Mouse (Mus musculus) heart, postnatal 14 days (tissue): Measurements from ENCODE around the gene Cnga2. TPM values are rescaled to one million over a fixed set of nuclear protein-coding genes. Genes with fewer than 3 reads are reported as not detected.
A peak's percentile ranks its signal among the peaks of the same experiment; 100 is the strongest.
"Not testable (repeated sequence)": the region's sequence is repeated elsewhere in the genome, so short reads cannot be mapped to it uniquely, and the experiment has no call there.

Experiments
- DNase-seq, 2 experiments: peaks; one replicate each; pipeline ENCODE4 v3.0.0; 2021 to 2022
- intact Hi-C: fragments of 180-260 bp; cut with DNase I; formaldehyde crosslinking; loops from one replicate; pipeline ENCODE4 v1.15.1; 2025
- long read RNA-seq, 2 experiments: library from polyadenylated mRNA; stranded (forward); transcript quantifications; one replicate each; pipeline ENCODE4 v2.0.0; 2021
- total RNA-seq, 2 experiments: library from RNA; stranded (reverse); gene quantifications; 2 replicates each; pipeline ENCODE4 v1.2.3; 2021

Gene Cnga2
- total RNA-seq: under 1 TPM; 0.12 to 0.56 TPM
- long read RNA-seq, experiment 1: 0 reads
- long read RNA-seq, experiment 2: 0 reads

- intact Hi-C loops: no loop called here
- no peak for DNase-seq
These were observed at the start of gene Cnga2 for GRCm38 (mm10) chrX:71991549-71991948. Gene Cnga2, plus strand, starts transcription at chrX:71991849.

- peak; percentile 49 to 71 for DNase-seq
- intact Hi-C loops: no loop called here
These were observed 45.0 kb upstream of the Cnga2 start for GRCm38 (mm10) chrX:71946631-71947030.

- intact Hi-C loops: no loop called here
- DNase-seq: no peak
These were observed 33.3 kb upstream of the Cnga2 start for GRCm38 (mm10) chrX:71958366-71958765.

GRCm38 (mm10) chrX:71962073-71963051 lies 29.3 kb upstream of the Cnga2 start, which contains the start of gene Prrg3:
Gene Prrg3, plus strand, starts transcription at chrX:71962624.
- DNase-seq: peak; percentile 52 to 64
- intact Hi-C loops: loop anchor here (5.0 kb wide), 1 partner anchor 45 kb away; no protein-coding TSS in a partner anchor

GRCm38 (mm10) chrX:71963275-71963912 lies 28.3 kb upstream of the Cnga2 start:
- no peak for DNase-seq
- intact Hi-C loops: loop anchor here (5.0 kb wide), 1 partner anchor 44 kb away; no protein-coding TSS in a partner anchor

- intact Hi-C loops: no loop called here
- DNase-seq: no peak
These were observed 23.4 kb upstream of the Cnga2 start for GRCm38 (mm10) chrX:71968216-71968615.

GRCm38 (mm10) chrX:71968816-71969215 lies 22.8 kb upstream of the Cnga2 start:
- intact Hi-C loops: no loop called here
- no peak for DNase-seq

GRCm38 (mm10) chrX:71971325-71971724 lies 20.3 kb upstream of the Cnga2 start:
- DNase-seq: no peak
- intact Hi-C loops: no loop called here

GRCm38 (mm10) chrX:71972686-71973085 lies 19.0 kb upstream of the Cnga2 start, which contains the start of gene Fate1:
Gene Fate1, plus strand, starts transcription at chrX:71972986.
- DNase-seq: no peak
- intact Hi-C loops: no loop called here

GRCm38 (mm10) chrX:71977681-71978080 lies 14.0 kb upstream of the Cnga2 start:
- intact Hi-C loops, DNase-seq: not testable (repeated sequence)

- intact Hi-C loops: no loop called here
- no peak for DNase-seq
These were observed 11.2 kb upstream of the Cnga2 start for GRCm38 (mm10) chrX:71980443-71980842.

GRCm38 (mm10) chrX:71981322-71981721 lies 10.3 kb upstream of the Cnga2 start:
- no peak for DNase-seq
- intact Hi-C loops: no loop called here

GRCm38 (mm10) chrX:71983205-71983604 lies 8.4 kb upstream of the Cnga2 start:
- no peak for DNase-seq
- intact Hi-C loops: no loop called here

GRCm38 (mm10) chrX:71983775-71984174 lies 7.9 kb upstream of the Cnga2 start:
- intact Hi-C loops: no loop called here
- DNase-seq: peak in 1 of 2 experiments; percentile 32

GRCm38 (mm10) chrX:71995972-71996371 lies 4.3 kb downstream of the Cnga2 start:
- no peak for DNase-seq
- intact Hi-C loops: no loop called here

GRCm38 (mm10) chrX:72009930-72010329 lies 18.3 kb downstream of the Cnga2 start:
- no peak for DNase-seq
- intact Hi-C loops: loop anchor here (5.0 kb wide), 2 partner anchors 48 to 807 kb away; partner anchors contain the start of gene Prrg3

GRCm38 (mm10) chrX:72012236-72012635 lies 20.6 kb downstream of the Cnga2 start:
- intact Hi-C loops: loop anchor here (5.0 kb wide), 1 partner anchor 805 kb away; no protein-coding TSS in a partner anchor
- peak; percentile 38 to 42 for DNase-seq

GRCm38 (mm10) chrX:72012804-72013203 lies 21.2 kb downstream of the Cnga2 start:
- DNase-seq: peak; percentile 29 to 60
- intact Hi-C loops: loop anchor here (5.0 kb wide), 1 partner anchor 804 kb away; no protein-coding TSS in a partner anchor

GRCm38 (mm10) chrX:72022241-72022640 lies 30.6 kb downstream of the Cnga2 start:
- intact Hi-C loops: no loop called here

GRCm38 (mm10) chrX:72022750-72023398 lies 31.2 kb downstream of the Cnga2 start:
- intact Hi-C loops: no loop called here
- DNase-seq: peak in 1 of 2 experiments; percentile 13

More at GRCm38 (mm10) chrX:72022241-72022640, 30.6 kb downstream of the Cnga2 start:
- no peak for DNase-seq
